Mouse (Mus musculus): ENCODE data around the gene Arpp21.
A peak's percentile ranks its signal among the peaks of the same experiment; 100 is the strongest.

The Arpp21 gene

GRCm38 (mm10) chr9:112180006-112180405 lies 55.7 kb downstream of the Arpp21 start:
- DNase-seq (ENCODE audit: low read depth, low spot score) = no peak

DNA sequence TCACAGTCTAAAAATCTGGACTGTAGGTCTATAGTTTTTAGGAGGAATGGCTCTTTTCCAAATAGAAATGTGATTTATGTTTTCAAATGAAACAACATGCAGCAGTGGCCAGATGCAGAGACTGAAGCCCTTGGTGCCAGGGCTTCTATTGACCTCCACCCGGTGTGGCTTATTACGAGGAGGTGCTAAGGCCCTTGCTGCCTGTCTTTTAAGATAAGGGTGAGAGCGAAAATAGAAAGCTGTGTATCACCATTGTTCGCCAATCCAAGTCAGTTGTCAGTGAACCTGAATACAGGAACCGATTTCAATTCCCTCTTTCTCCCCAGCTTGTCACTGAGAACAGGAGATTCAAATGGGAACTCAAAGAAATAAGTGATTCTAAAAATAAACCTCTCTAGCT lies 57.3 kb downstream of the Arpp21 start:
- DNase-seq (ENCODE audit: low read depth, low spot score) = no peak

DNA sequence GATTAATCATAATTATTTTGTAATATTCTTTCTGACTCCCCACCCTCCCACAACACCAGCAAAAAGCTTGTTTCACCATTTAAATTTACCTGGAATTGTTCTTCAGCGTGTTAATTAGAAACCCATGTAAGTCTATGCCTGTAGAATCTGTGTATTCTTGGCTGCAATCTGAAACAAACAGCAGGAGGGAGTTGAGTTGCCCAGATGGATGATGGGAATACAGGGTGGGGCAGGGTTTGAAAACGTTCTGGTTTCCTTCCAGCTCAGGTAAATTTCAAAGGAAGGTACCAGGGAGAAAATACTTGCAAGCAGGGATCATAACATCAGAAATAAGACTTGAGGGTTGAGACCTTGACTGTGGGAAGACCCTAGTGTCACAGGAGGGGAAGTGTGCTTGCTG lies 58.2 kb downstream of the Arpp21 start:
- no peak for DNase-seq (ENCODE audit: low read depth, low spot score)

- no peak for DNase-seq (ENCODE audit: low read depth, low spot score)
These were observed 59.4 kb downstream of the Arpp21 start for GRCm38 (mm10) chr9:112176317-112176716.

- DNase-seq (ENCODE audit: low read depth, low spot score) = peak; percentile 12
These were observed 61.1 kb downstream of the Arpp21 start for GRCm38 (mm10) chr9:112174407-112175357.

GRCm38 (mm10) chr9:112173778-112174177 lies 62.0 kb downstream of the Arpp21 start:
- no peak for DNase-seq (ENCODE audit: low read depth, low spot score)

- DNase-seq (ENCODE audit: low read depth, low spot score) = no peak
These were observed 71.1 kb downstream of the Arpp21 start for GRCm38 (mm10) chr9:112164677-112165076.

- no peak for DNase-seq (ENCODE audit: low read depth, low spot score)
These were observed 74.8 kb downstream of the Arpp21 start for GRCm38 (mm10) chr9:112160981-112161380.

DNA sequence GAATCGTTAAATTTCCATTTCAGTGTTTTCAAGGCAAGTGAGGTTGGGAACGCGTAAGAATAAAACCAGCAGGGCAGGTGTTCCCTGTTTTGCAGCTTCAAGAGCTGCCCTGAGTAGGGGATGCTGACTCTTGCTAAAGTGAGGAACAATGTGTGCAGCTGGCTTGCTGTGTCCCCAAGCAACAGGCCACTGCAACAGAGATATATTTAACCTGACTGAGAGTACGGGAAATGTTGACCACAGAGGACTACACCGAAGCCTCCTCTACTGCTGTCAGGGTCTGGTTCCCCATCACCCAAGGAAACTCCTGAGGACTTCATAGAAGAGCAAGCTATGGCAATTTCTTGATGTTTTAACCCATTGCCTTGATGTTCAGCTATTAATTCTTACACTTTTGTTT lies 81.8 kb downstream of the Arpp21 start:
- DNase-seq (ENCODE audit: low read depth, low spot score) = no peak

GRCm38 (mm10) chr9:112152762-112153161 lies 83.0 kb downstream of the Arpp21 start:
- DNase-seq (ENCODE audit: low read depth, low spot score) = no peak

- no peak for DNase-seq (ENCODE audit: low read depth, low spot score)
These were observed 84.6 kb downstream of the Arpp21 start for GRCm38 (mm10) chr9:112151177-112151576.

- no peak for DNase-seq (ENCODE audit: low read depth, low spot score)
These were observed 95.1 kb downstream of the Arpp21 start for GRCm38 (mm10) chr9:112140658-112141057.

DNA sequence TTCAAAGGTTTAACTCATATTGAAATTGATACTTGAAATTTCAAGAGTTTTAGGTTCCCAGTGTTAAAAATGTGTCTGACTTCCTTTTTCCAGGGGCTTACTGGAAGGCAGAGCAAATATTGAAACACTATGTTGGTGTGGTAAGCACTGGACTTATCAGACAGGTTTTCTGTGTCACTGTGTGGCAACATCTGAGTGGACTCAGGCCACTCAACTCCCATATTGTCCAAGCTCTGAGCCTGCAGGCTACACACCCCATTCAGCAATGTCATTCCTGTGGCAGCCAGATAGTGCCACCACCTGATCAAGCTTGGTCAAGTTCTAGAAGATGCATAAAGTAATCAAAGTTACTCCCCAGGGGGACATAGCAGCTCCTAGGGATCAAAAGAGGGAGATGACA lies 97.9 kb downstream of the Arpp21 start:
- DNase-seq (ENCODE audit: low read depth, low spot score) = no peak

DNA sequence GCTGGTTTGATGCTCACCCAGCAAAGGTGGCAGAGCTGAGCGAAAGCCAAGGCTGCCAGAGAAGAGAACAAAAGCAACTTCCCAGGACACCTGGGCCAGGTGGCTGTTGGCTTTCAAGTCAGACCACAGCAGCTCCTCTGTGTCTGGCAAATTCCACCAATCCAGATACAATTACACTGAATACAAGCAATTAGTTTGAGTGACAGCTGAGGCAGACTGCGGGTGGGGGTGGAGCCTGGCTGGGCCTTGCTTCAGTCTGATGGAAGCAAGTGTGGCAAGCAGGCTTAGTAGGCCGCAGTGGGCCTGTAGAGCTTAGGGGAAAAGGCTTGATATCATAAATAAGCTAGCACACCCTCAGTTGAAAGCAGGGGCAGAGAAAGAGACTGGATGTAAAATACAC lies 104.9 kb downstream of the Arpp21 start:
- DNase-seq (ENCODE audit: low read depth, low spot score) = peak; percentile 18

GRCm38 (mm10) chr9:112124667-112125066 lies 111.1 kb downstream of the Arpp21 start:
- DNase-seq (ENCODE audit: low read depth, low spot score) = no peak

- DNase-seq (ENCODE audit: low read depth, low spot score) = no peak
These were observed 111.6 kb downstream of the Arpp21 start for GRCm38 (mm10) chr9:112124184-112124583.

DNA sequence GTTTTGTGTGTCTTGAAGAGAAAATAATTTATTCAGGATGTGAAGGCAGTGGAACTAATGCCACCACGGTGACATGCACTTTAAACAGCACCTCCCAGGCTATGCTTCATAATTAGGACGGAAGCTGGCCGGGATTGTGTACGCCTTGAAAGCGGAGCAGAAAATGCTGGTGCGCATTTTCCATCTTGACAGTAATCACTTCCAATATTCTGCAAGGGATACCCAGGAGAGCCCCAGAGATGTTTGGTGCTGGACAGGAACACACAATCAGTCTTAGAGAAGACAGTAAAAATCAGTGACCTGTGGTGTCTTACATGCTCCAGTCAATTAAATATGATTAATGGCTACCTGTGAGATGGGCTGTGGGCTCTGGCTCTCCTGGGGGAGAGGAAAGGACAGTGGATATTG lies 112.3 kb downstream of the Arpp21 start:
- no peak for DNase-seq (ENCODE audit: low read depth, low spot score)

DNA sequence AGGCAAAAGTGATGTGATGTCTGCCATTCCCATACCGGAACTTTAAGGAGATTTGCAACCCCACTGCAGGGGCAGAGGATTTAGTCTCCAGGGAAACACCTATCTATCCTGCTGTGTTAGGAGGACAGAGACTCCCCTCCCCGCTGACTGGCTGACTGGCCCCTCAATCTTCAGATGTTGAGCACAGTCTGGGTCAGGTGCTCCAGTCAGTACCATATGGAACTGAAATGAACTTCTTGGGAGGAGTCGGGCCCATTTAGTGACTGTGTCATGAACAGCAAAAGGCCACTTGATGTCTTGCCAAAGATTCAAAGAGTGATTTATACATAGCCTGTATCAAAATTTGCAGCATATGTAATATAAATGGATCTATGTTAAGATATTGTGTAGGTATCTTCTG lies 116.2 kb downstream of the Arpp21 start:
- DNase-seq (ENCODE audit: low read depth, low spot score) = peak; percentile 44

DNA sequence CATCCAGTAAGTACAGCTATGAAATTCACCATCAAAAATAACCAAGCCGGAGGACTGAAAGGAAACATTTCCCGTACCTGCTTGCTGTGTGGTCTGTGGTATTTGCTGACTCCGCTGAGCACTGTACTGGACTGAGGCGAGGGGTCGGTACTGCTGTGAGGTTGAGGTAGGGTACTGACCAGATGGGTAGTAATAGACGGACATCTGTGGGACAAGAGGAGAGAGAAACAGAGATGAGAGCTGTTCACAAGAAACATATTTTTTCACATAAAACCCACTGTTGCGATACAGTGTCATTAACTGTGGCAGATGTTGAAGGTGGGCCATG lies 116.7 kb downstream of the Arpp21 start:
- no peak for DNase-seq (ENCODE audit: low read depth, low spot score)

DNA sequence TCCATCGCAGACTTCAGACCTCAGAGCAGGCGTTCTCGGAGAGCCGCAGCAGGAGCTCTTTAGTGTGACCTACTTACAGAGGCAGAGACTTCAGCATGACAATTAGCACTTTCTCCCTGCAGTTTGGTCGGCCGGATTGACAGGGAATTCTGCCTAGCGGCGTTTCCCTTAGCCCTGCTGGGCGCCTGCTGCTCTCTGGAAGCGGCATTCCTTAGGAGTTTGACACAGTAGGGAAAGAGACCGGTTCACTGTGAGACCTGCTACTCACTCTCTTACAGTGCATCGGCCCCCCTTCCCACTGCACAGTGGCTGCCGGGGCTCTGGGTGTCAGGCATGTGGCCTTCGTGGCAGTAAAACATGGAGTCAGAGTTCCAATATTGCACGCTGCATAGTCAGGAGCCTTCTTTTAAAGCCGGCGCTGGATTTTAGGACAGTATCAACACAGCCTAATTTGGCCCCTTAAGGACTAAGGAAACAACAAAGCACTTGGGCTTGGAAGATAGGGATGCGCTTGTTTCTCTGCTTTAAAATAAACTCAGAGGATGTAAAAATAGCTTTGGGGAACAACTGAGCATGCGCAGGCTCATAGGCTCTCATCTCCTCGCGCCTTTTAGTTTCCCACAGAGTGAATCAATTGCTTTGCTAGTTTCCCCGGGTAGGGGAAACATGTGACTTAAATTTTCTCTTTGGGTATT lies 117.2 kb downstream of the Arpp21 start:
- DNase-seq (ENCODE audit: low read depth, low spot score) = peak; percentile 95

GRCm38 (mm10) chr9:112117632-112118410 lies 117.9 kb downstream of the Arpp21 start:
- peak; percentile 62 for DNase-seq (ENCODE audit: low read depth, low spot score)

GRCm38 (mm10) chr9:112111610-112112009 lies 124.1 kb downstream of the Arpp21 start:
- peak; percentile 50 for DNase-seq (ENCODE audit: low read depth, low spot score)
